8 mouse cellular contexts compared by ENCODE assay signal in the genomic region with DNA sequence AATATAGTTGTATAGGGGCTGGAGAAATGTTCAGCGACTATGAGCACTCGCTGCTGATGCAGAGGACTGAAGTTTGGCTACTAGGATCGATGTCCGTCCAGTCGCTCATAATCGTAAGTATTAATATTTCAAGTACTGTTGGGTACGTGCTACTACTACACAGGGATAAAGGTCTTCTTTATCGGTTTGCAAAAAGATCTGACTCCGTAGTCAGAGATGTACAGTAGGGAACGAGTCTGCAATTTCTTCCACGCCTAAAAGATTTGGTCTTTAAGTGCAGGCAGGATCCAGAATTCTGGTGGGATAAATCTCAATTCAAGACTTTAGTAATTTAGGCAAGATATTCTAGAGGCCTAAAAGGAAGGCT. TPM values are rescaled to one million over a fixed set of nuclear protein-coding genes. Genes with fewer than 3 reads are reported as not detected.
DNase-seq lines count a peak whose midpoint lies in the region; ATAC-seq and TF ChIP-seq lines count a peak whose summit lies in the region.

No protein-coding gene starts in this region.

- no peak for ATAC-seq in embryonic facial prominence, embryonic 11.5 days (replicated peaks; ENCODE audit: insufficient number of reproducible peaks, low FRiP score, low TSS enrichment, low read depth)
- peak; percentile 25; the same call in 1 of the 2 replicates for ATAC-seq in intestine, embryonic 14.5 days (replicated peaks; ENCODE audit: low FRiP score, low TSS enrichment, low read depth)
- ATAC-seq in neural tube, embryonic 12.5 days (ENCODE audit: low FRiP score, low read depth), result peak; percentile 37; the same call in 1 of the 2 replicates
- ATAC-seq in megakaryocyte-erythroid progenitor cell, adult 5-6 weeks (replicated peaks; ENCODE audit: low FRiP score, low TSS enrichment, poor library complexity, severe bottlenecking), result no peak

- peak overlapping the region; percentile 92 for H3K27ac ChIP-seq in layer of hippocampus, adult 2 months
- 0 out of 2 replicates have a peak overlapping the region, but pooled peaks have one; percentile 35 for H3K27ac ChIP-seq in embryonic facial prominence, embryonic 11.5 days (replicated peaks; ENCODE audit: low read depth, low read length)
- no peak overlapping the region for H3K27ac ChIP-seq in intestine, embryonic 14.5 days (ENCODE audit: low read depth)
- H3K27ac ChIP-seq in neural tube, embryonic 12.5 days, result no peak overlapping the region

- TF ChIP-seq CTCF in layer of hippocampus, adult 2 months (conservative IDR thresholded peaks at IDR 0.05), result no peak

- peak overlapping the region; percentile 92 for H3K4me3 ChIP-seq in layer of hippocampus, adult 2 months
- H3K4me3 ChIP-seq in embryonic facial prominence, embryonic 11.5 days (ENCODE audit: low read depth, low read length), result peak overlapping the region; percentile 82
- H3K4me3 ChIP-seq in intestine, embryonic 14.5 days (ENCODE audit: low read depth, low read length), result peak overlapping the region; percentile 77
- H3K4me3 ChIP-seq in neural tube, embryonic 12.5 days, result peak overlapping the region; percentile 71; the same call in 1 of the 2 replicates

- WGBS in embryonic facial prominence, embryonic 11.5 days, result 54% methylated on average over 11 of the region's 11 CpGs
- 52% methylated on average over 11 of the region's 11 CpGs for WGBS in intestine, embryonic 14.5 days
- WGBS in neural tube, embryonic 12.5 days, result 57% methylated on average over 11 of the region's 11 CpGs

- no peak for DNase-seq in layer of hippocampus, adult 2 months (ENCODE audit: low spot score in 2 of 2)
- no peak for DNase-seq in layer of hippocampus, postnatal 14 days (ENCODE audit: low spot score in 2 of 2)
- DNase-seq in embryonic facial prominence, embryonic 11.5 days (ENCODE audit: low spot score), result no peak
- DNase-seq in intestine, embryonic 14.5 days (ENCODE audit: low spot score), result no peak
- DNase-seq in urinary bladder, postnatal 4 days (ENCODE audit: low spot score in 2 of 2), result no peak
- no peak for DNase-seq in urinary bladder, postnatal 36 days (ENCODE audit: low spot score in 2 of 2)

- no peaks in the 10 kb centered on the region for H3K9me3 ChIP-seq in embryonic facial prominence, embryonic 11.5 days (replicated peaks; ENCODE audit: control insufficient read depth, low read length)
- H3K9me3 ChIP-seq in intestine, embryonic 14.5 days (ENCODE audit: control insufficient read depth, low read length), result no peaks in the 10 kb centered on the region
- H3K9me3 ChIP-seq in neural tube, embryonic 12.5 days, result no peaks in the 10 kb centered on the region

- H3K36me3 ChIP-seq in embryonic facial prominence, embryonic 11.5 days (replicated peaks; ENCODE audit: control insufficient read depth, insufficient read depth, low read depth, low read length), result no peaks in the 10 kb centered on the region
- H3K36me3 ChIP-seq in intestine, embryonic 14.5 days (ENCODE audit: control insufficient read depth, insufficient read depth, low read length), result no peaks in the 10 kb centered on the region
- H3K36me3 ChIP-seq in neural tube, embryonic 12.5 days, result peaks cover 2% of the 10 kb centered on the region; the same call in 1 of the 2 replicates

- H3K27me3 ChIP-seq in embryonic facial prominence, embryonic 11.5 days (ENCODE audit: control insufficient read depth, insufficient read depth, low read length), result no peaks in the 10 kb centered on the region
- H3K27me3 ChIP-seq in intestine, embryonic 14.5 days (replicated peaks; ENCODE audit: control insufficient read depth, insufficient read depth, low read length), result no peaks in the 10 kb centered on the region
- H3K27me3 ChIP-seq in neural tube, embryonic 12.5 days (replicated peaks), result no peaks in the 10 kb centered on the region

- peaks cover 3% of the 10 kb centered on the region; the same call in 1 of the 2 replicates for H3K4me1 ChIP-seq in embryonic facial prominence, embryonic 11.5 days (ENCODE audit: control insufficient read depth, insufficient read depth, low read length)
- peaks cover 19% of the 10 kb centered on the region for H3K4me1 ChIP-seq in intestine, embryonic 14.5 days (replicated peaks; ENCODE audit: control insufficient read depth, insufficient read depth, low read length)
- peaks cover 23% of the 10 kb centered on the region for H3K4me1 ChIP-seq in neural tube, embryonic 12.5 days

- peak overlapping the region; percentile 75 for H3K4me2 ChIP-seq in embryonic facial prominence, embryonic 11.5 days (ENCODE audit: low read depth, low read length)
- peak overlapping the region; percentile 73 for H3K4me2 ChIP-seq in intestine, embryonic 14.5 days (ENCODE audit: low read length)
- H3K4me2 ChIP-seq in neural tube, embryonic 12.5 days (replicated peaks), result peak overlapping the region; percentile 81

- peak overlapping the region; percentile 81 for H3K9ac ChIP-seq in embryonic facial prominence, embryonic 11.5 days (replicated peaks; ENCODE audit: low read length)
- peak overlapping the region; percentile 73; the same call in 1 of the 2 replicates for H3K9ac ChIP-seq in intestine, embryonic 14.5 days (ENCODE audit: low read length)
- H3K9ac ChIP-seq in neural tube, embryonic 12.5 days, result 0 out of 2 replicates have a peak overlapping the region, but pooled peaks have one; percentile 78

RNA-seq across cellular contexts. Expression of a gene that starts 0.3 kb away (rescaled TPM):
- 10 to 100 TPM; 29.5 to 30.3 TPM for total RNA-seq in layer of hippocampus, adult 2 months (2021)
- 10 to 100 TPM; 26.7 to 30.7 TPM for total RNA-seq in layer of hippocampus, postnatal 14 days (2021)
- polyA plus RNA-seq in embryonic facial prominence, embryonic 11.5 days (2014; fragmentation: Nextera tagmentation; extraction: Ambion mirVana), result 19.0 and 22.8 TPM in 2 replicates
- 13.4 and 17.8 TPM in 2 replicates for polyA plus RNA-seq in intestine, embryonic 14.5 days (2014; fragmentation: Nextera tagmentation; extraction: Ambion mirVana)
- 25.3 and 27.9 TPM in 2 replicates for polyA plus RNA-seq in neural tube, embryonic 12.5 days (2016; fragmentation: Nextera tagmentation; extraction: Ambion mirVana)
- 10.2 and 14.3 TPM in 2 replicates for total RNA-seq in megakaryocyte-erythroid progenitor cell, adult 5-6 weeks (2014; fragmentation: Nextera tagmentation)
- 1.8 and 3.9 TPM in 2 replicates for total RNA-seq in megakaryocyte-erythroid progenitor cell, adult 5-6 weeks (2017)

RNA-seq across cellular contexts. Expression of a gene that starts 13.9 kb away (rescaled TPM):
- 10 to 100 TPM; 19.5 to 20.1 TPM for total RNA-seq in layer of hippocampus, adult 2 months (2021)
- total RNA-seq in layer of hippocampus, postnatal 14 days (2021), result 10 to 100 TPM; 19.7 to 20.8 TPM
- polyA plus RNA-seq in embryonic facial prominence, embryonic 11.5 days (2014; fragmentation: Nextera tagmentation; extraction: Ambion mirVana), result 37.5 and 44.6 TPM in 2 replicates
- polyA plus RNA-seq in intestine, embryonic 14.5 days (2014; fragmentation: Nextera tagmentation; extraction: Ambion mirVana), result 32.4 and 38.0 TPM in 2 replicates
- 29.7 and 32.4 TPM in 2 replicates for polyA plus RNA-seq in neural tube, embryonic 12.5 days (2016; fragmentation: Nextera tagmentation; extraction: Ambion mirVana)
- total RNA-seq in megakaryocyte-erythroid progenitor cell, adult 5-6 weeks (2014; fragmentation: Nextera tagmentation), result 26.2 and 32.2 TPM in 2 replicates
- total RNA-seq in megakaryocyte-erythroid progenitor cell, adult 5-6 weeks (2017), result 34.9 and 36.6 TPM in 2 replicates

RNA-seq across cellular contexts. Expression of a gene that starts 56.4 kb away (rescaled TPM):
- total RNA-seq in layer of hippocampus, adult 2 months (2021), result 10 to 100 TPM; 70.9 to 77.4 TPM
- 100 to 1,000 TPM; 109 to 122 TPM for total RNA-seq in layer of hippocampus, postnatal 14 days (2021)
- polyA plus RNA-seq in embryonic facial prominence, embryonic 11.5 days (2014; fragmentation: Nextera tagmentation; extraction: Ambion mirVana), result 40.4 and 45.7 TPM in 2 replicates
- 46.9 and 51.6 TPM in 2 replicates for polyA plus RNA-seq in intestine, embryonic 14.5 days (2014; fragmentation: Nextera tagmentation; extraction: Ambion mirVana)
- polyA plus RNA-seq in neural tube, embryonic 12.5 days (2016; fragmentation: Nextera tagmentation; extraction: Ambion mirVana), result 74.8 and 81.0 TPM in 2 replicates
- total RNA-seq in megakaryocyte-erythroid progenitor cell, adult 5-6 weeks (2014; fragmentation: Nextera tagmentation), result 19.2 and 19.7 TPM in 2 replicates
- 23.2 and 23.6 TPM in 2 replicates for total RNA-seq in megakaryocyte-erythroid progenitor cell, adult 5-6 weeks (2017)

Comparison
In these comparisons a context has a peak if more than half of its experiments do, and no peak if none do; other contexts are left out.
1. H3K27ac ChIP-seq: peak in layer of hippocampus, adult 2 months (single experiment) and embryonic facial prominence, embryonic 11.5 days (single experiment); none in intestine, embryonic 14.5 days (single experiment) and neural tube, embryonic 12.5 days (single experiment).
2. ATAC-seq: peak in intestine, embryonic 14.5 days (single experiment) and neural tube, embryonic 12.5 days (single experiment); none in embryonic facial prominence, embryonic 11.5 days (single experiment) and megakaryocyte-erythroid progenitor cell, adult 5-6 weeks (single experiment).
3. Peak in every context shown above with its lines, with median percentiles within 50 percentile points of each other: H3K4me3 ChIP-seq, H3K4me2 ChIP-seq and H3K9ac ChIP-seq.